Mouse (Mus musculus) erythroblast, embryonic 14.5 days (primary cell): ENCODE data around the gene Cdhr3.

Experiments used
- GATA1 ChIP-seq: IDR thresholded peaks from 2 replicates; pipeline ENCODE4 v1.6.1; 2012; ENCODE audit warnings: low read length, inconsistent platforms, mixed read lengths
- TAL1 ChIP-seq: IDR thresholded peaks from 3 replicates; pipeline ENCODE4 v1.6.1; 2012; ENCODE audit warnings: low read length, inconsistent platforms, mixed read lengths

DNA sequence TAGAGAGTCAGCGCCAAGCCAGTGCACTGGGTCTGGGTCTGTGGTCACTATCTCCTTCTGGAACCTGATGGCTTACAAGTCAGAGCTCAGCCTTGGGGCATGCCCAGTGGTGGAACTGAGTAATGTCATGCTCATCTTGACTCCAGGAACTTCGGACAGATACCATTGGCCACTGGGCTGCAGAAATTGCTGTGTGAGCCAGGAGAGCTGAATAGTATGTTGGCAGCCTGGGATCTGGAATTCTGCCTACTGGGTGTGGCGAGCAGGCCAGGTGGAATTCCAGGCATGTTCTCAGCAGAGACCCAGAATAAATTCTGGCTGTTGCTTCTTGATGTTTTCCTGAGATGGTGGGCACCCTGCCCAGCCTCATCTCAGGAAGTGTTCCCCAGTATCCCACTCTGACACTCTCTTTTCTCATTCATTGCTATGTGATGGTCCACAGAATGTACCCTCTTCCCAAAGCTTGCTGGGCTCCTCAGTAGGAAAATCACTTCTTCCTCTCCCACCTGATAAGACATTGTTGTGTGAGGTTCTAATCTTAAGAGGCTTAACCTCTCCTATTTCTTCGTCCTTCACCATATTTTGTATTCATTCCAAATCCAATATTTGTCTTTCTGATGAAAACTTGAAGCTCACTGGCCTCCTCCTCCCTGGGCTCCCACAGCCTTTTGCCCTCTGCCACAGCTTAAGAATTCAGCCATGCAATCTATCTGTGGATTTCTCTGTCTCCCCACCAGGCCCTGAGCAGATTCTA lies 97.4 kb downstream of the Cdhr3 start:
- TF ChIP-seq GATA1 (no peak), TAL1 (no peak)
